Mouse (Mus musculus): Measurements from ENCODE around the gene A930033H14Rik. TPM values are rescaled to one million over a fixed set of nuclear protein-coding genes. Genes with fewer than 3 reads are reported as not detected.

The A930033H14Rik gene
- polyA plus RNA-seq, 1 experiment from 2014 or later = 1.9 TPM

DNA sequence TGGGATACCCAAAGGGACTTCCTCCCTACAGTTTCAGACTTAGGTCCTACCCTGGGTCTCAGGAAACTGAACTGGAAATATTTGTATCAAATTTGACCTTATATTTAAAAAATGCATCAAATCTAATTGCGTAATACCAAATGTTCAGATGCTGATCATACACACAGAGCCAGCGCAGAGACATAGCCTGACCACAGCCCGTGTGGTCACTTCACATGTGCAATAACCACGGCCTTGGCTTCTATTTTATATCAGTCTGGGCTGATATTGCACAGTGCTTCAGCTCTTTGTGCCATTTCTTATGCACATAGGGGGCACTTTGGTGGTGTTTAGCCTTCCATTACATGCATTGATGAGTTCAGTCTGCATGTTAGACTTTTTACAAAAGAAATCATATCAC lies 10.3 kb upstream of the A930033H14Rik start:
- H3K4me2 ChIP-seq (ENCODE audit: low read depth, low read length) = no peak overlapping the region
- no peaks in the 10 kb centered on the region for H3K9me3 ChIP-seq (replicated peaks; ENCODE audit: control insufficient read depth, low read length)
- DNase-seq (ENCODE audit: low spot score) = no peak
- no peaks in the 10 kb centered on the region for H3K27me3 ChIP-seq (ENCODE audit: control insufficient read depth, insufficient read depth, low read length)
- ATAC-seq (replicated peaks; ENCODE audit: insufficient number of reproducible peaks, low FRiP score, low TSS enrichment, low read depth) = no peak
- H3K9ac ChIP-seq (replicated peaks; ENCODE audit: low read length) = no peak overlapping the region
- H3K4me3 ChIP-seq (ENCODE audit: low read depth, low read length) = no peak overlapping the region
- no peak overlapping the region for H3K27ac ChIP-seq (replicated peaks; ENCODE audit: low read depth, low read length)
- no peaks in the 10 kb centered on the region for H3K4me1 ChIP-seq (ENCODE audit: control insufficient read depth, insufficient read depth, low read length)
- no peaks in the 10 kb centered on the region; the same call in none of the 2 replicates for H3K36me3 ChIP-seq (replicated peaks; ENCODE audit: control insufficient read depth, insufficient read depth, low read depth, low read length)
- 96% methylated on average over 4 of the region's 4 CpGs for WGBS

DNA sequence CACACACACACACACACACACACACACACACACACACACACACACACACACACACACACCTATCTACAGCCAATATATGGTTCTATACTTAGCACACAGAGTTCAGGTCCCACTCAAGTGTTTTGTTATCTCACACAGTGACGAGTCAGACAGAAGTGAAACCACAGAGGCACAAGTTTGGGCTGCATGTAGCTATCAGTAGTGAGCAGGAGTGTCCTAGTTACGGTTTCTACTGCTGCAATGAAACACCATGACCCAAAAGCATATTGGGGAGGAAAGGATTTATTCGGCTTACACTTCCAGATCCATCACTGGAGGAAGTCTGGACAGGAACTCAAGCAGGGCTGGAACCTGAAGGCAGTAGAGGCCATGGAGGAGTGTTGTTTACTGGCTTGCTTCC lies 9.1 kb upstream of the A930033H14Rik start:
- Histone ChIP-seq H3K4me2 (ENCODE audit: low read depth, low read length) (no peak overlapping the region), H3K36me3 (replicated peaks; ENCODE audit: control insufficient read depth, insufficient read depth, low read depth, low read length) (no peaks in the 10 kb centered on the region; the same call in none of the 2 replicates), H3K4me1 (ENCODE audit: control insufficient read depth, insufficient read depth, low read length) (no peaks in the 10 kb centered on the region), H3K27me3 (ENCODE audit: control insufficient read depth, insufficient read depth, low read length) (no peaks in the 10 kb centered on the region), H3K27ac (replicated peaks; ENCODE audit: low read depth, low read length) (no peak overlapping the region), H3K9me3 (replicated peaks; ENCODE audit: control insufficient read depth, low read length) (no peaks in the 10 kb centered on the region), H3K4me3 (ENCODE audit: low read depth, low read length) (no peak overlapping the region), H3K9ac (replicated peaks; ENCODE audit: low read length) (no peak overlapping the region)
- 90% methylated on average over 3 of the region's 3 CpGs for WGBS
- no peak for DNase-seq (ENCODE audit: low spot score)
- ATAC-seq (replicated peaks; ENCODE audit: insufficient number of reproducible peaks, low FRiP score, low TSS enrichment, low read depth) = no peak

DNA sequence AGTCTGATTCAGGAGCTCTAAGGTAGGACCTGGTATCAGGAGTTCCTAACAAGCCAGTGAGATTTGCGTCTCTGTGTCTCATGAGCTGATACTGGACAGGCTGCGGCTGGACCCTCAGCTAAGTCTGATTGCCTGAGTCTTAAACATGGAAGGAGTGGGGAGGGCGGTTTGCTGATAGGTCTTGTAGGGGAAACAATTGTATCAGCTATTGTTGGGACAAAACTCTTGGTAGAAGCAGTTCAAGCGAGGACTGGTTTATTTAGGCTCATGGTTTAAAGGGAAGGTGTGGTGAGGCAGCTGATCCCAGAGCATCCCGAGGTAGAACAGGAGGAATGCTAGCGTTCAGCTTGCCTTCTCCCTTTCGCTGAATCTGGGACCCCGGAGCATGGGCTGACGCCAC lies 8.2 kb upstream of the A930033H14Rik start:
- no peak for DNase-seq (ENCODE audit: low spot score)
- Histone ChIP-seq H3K4me2 (ENCODE audit: low read depth, low read length) (no peak overlapping the region), H3K9me3 (replicated peaks; ENCODE audit: control insufficient read depth, low read length) (no peaks in the 10 kb centered on the region), H3K4me1 (ENCODE audit: control insufficient read depth, insufficient read depth, low read length) (no peaks in the 10 kb centered on the region), H3K9ac (replicated peaks; ENCODE audit: low read length) (no peak overlapping the region), H3K4me3 (ENCODE audit: low read depth, low read length) (no peak overlapping the region), H3K36me3 (replicated peaks; ENCODE audit: control insufficient read depth, insufficient read depth, low read depth, low read length) (no peaks in the 10 kb centered on the region; the same call in none of the 2 replicates), H3K27ac (replicated peaks; ENCODE audit: low read depth, low read length) (no peak overlapping the region), H3K27me3 (ENCODE audit: control insufficient read depth, insufficient read depth, low read length) (no peaks in the 10 kb centered on the region)
- no peak for ATAC-seq (replicated peaks; ENCODE audit: insufficient number of reproducible peaks, low FRiP score, low TSS enrichment, low read depth)
- 96% methylated on average over 9 of the region's 9 CpGs for WGBS

DNA sequence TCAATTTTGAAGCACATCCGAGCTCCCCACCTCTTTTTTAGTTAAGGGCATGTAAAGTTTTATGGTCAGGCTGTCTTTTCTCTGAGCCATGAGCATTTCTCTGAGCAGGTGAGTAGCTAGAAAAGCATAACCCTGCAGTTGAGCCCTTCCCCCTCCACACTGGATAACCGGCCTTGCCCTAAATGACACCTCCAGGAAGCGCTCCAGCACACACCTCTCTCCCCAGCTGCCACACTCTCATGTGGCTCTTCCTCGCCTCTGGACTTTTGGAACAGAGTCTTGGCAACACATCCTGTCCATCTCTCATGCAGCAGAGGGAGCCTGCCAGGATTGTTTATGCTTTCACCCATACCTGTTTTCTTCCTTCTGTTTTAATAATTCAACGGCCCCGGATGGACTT lies 7.4 kb upstream of the A930033H14Rik start:
- 82% methylated on average over 6 of the region's 6 CpGs for WGBS
- no peaks in the 10 kb centered on the region; the same call in none of the 2 replicates for H3K36me3 ChIP-seq (replicated peaks; ENCODE audit: control insufficient read depth, insufficient read depth, low read depth, low read length)

DNA sequence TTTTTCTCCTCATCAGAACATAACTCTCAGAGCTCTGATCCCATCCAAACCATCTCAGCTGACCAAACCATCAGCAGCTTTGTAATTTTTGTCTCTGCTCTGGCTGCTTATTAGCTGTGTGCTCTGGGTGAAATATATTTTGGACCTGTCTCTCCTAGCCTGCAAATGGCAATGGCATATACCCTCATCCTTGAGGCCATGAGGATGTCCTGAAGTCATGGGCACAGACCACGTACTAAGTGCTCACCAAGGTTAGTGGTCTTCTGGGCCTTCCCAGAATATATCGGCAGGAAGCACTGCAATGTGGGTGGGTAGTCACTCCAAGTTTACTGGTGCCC lies 6.4 kb upstream of the A930033H14Rik start:
- ATAC-seq (replicated peaks; ENCODE audit: insufficient number of reproducible peaks, low FRiP score, low TSS enrichment, low read depth) = no peak
- H3K4me1 ChIP-seq (ENCODE audit: control insufficient read depth, insufficient read depth, low read length) = no peaks in the 10 kb centered on the region
- H3K4me3 ChIP-seq (ENCODE audit: low read depth, low read length) = no peak overlapping the region
- no peak overlapping the region for H3K27ac ChIP-seq (replicated peaks; ENCODE audit: low read depth, low read length)
- 93% methylated on average over 2 of the region's 2 CpGs for WGBS
- no peak overlapping the region for H3K9ac ChIP-seq (replicated peaks; ENCODE audit: low read length)
- no peak for DNase-seq (ENCODE audit: low spot score)
- no peak overlapping the region for H3K4me2 ChIP-seq (ENCODE audit: low read depth, low read length)
- H3K36me3 ChIP-seq (replicated peaks; ENCODE audit: control insufficient read depth, insufficient read depth, low read depth, low read length) = no peaks in the 10 kb centered on the region; the same call in 1 of the 2 replicates
- H3K9me3 ChIP-seq (replicated peaks; ENCODE audit: control insufficient read depth, low read length) = no peaks in the 10 kb centered on the region
- no peaks in the 10 kb centered on the region for H3K27me3 ChIP-seq (ENCODE audit: control insufficient read depth, insufficient read depth, low read length)

More for the DNA sequence above, 7.4 kb upstream of the A930033H14Rik start:
- Histone ChIP-seq H3K4me3 (ENCODE audit: low read depth, low read length) (no peak overlapping the region), H3K4me2 (ENCODE audit: low read depth, low read length) (no peak overlapping the region), H3K27me3 (ENCODE audit: control insufficient read depth, insufficient read depth, low read length) (no peaks in the 10 kb centered on the region), H3K9ac (replicated peaks; ENCODE audit: low read length) (no peak overlapping the region), H3K27ac (replicated peaks; ENCODE audit: low read depth, low read length) (no peak overlapping the region), H3K9me3 (replicated peaks; ENCODE audit: control insufficient read depth, low read length) (no peaks in the 10 kb centered on the region), H3K4me1 (ENCODE audit: control insufficient read depth, insufficient read depth, low read length) (no peaks in the 10 kb centered on the region)
- ATAC-seq (replicated peaks; ENCODE audit: insufficient number of reproducible peaks, low FRiP score, low TSS enrichment, low read depth) (no peak), DNase-seq (ENCODE audit: low spot score) (no peak)

DNA sequence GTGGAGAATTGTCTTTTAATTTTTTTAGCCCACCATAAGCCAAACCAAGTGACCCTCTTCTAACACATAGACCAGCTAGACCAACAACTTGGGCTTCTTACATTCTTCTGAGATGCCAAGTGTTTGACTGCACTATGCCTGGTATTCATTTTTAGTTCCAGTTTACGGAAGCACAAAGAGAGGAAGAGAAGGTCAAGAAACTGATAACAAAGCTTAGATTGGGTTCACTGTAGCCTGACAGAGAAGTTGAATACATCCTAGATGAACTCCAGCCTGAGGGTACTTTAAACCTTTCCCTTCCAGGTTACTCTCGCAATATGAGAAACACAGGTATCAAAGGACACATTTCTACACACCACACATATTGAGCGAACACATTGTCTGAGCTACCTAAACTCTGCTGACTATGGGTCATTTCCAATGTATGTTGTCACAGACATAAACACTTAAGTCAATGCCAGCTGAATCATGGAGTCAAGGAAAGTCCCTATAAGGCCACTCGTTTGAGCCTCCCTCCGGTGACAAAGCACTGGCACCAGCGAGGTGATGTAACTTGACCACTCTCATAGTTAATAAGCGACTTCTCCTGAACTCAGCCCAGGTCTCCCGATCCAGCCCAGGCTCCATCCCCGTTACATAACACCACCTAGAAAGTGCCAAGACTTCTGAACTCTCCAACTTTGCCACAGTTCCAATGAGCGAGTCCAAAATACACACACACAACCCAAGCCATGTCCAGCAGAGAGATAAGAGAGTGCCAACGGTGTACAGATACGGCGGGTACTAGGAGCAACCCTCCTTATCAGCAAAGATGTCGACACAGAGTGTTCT lies 5.8 kb upstream of the A930033H14Rik start:
- no peak overlapping the region for H3K4me2 ChIP-seq (ENCODE audit: low read depth, low read length)
- no peaks in the 10 kb centered on the region for H3K27me3 ChIP-seq (ENCODE audit: control insufficient read depth, insufficient read depth, low read length)
- H3K36me3 ChIP-seq (replicated peaks; ENCODE audit: control insufficient read depth, insufficient read depth, low read depth, low read length) = no peaks in the 10 kb centered on the region; the same call in 1 of the 2 replicates
- WGBS = 91% methylated on average over 14 of the region's 14 CpGs
- no peak overlapping the region for H3K9ac ChIP-seq (replicated peaks; ENCODE audit: low read length)
- DNase-seq (ENCODE audit: low spot score) = no peak
- no peak overlapping the region for H3K4me3 ChIP-seq (ENCODE audit: low read depth, low read length)
- no peak for ATAC-seq (replicated peaks; ENCODE audit: insufficient number of reproducible peaks, low FRiP score, low TSS enrichment, low read depth)
- no peaks in the 10 kb centered on the region for H3K9me3 ChIP-seq (replicated peaks; ENCODE audit: control insufficient read depth, low read length)
- H3K4me1 ChIP-seq (ENCODE audit: control insufficient read depth, insufficient read depth, low read length) = no peaks in the 10 kb centered on the region
- no peak overlapping the region for H3K27ac ChIP-seq (replicated peaks; ENCODE audit: low read depth, low read length)

DNA sequence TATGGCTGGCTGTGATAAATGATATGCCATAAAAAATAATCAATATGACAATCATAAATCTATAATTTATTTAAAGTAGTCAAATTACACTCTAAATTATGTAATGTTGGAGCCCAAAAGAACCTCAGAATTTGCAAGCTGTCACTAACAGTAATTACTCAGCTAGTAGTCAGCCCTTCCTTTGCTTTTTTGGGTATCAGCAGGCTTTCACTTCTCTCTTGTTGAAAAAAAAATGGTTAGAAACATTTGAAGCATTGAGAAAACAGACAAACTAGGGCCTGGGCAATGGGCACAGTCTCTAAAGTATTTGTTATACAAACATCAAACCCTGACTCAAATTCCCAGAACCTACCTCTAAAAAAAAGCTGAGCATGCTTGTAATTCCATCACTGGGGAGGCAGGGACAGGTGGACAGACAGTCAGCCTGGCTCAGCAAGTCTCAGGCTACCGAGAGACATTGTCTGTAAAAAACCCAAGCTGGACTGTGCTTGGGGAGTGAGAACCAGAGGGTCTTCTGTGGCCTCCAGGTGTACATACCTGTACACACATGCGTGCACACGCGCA lies 4.3 kb upstream of the A930033H14Rik start:
- WGBS = 86% methylated on average over 4 of the region's 4 CpGs
- Histone ChIP-seq H3K27ac (replicated peaks; ENCODE audit: low read depth, low read length) (no peak overlapping the region), H3K9ac (replicated peaks; ENCODE audit: low read length) (no peak overlapping the region), H3K9me3 (replicated peaks; ENCODE audit: control insufficient read depth, low read length) (no peaks in the 10 kb centered on the region), H3K4me2 (ENCODE audit: low read depth, low read length) (no peak overlapping the region), H3K4me1 (ENCODE audit: control insufficient read depth, insufficient read depth, low read length) (no peaks in the 10 kb centered on the region), H3K27me3 (ENCODE audit: control insufficient read depth, insufficient read depth, low read length) (no peaks in the 10 kb centered on the region), H3K4me3 (ENCODE audit: low read depth, low read length) (no peak overlapping the region), H3K36me3 (replicated peaks; ENCODE audit: control insufficient read depth, insufficient read depth, low read depth, low read length) (no peaks in the 10 kb centered on the region; the same call in 1 of the 2 replicates)
- DNase-seq (ENCODE audit: low spot score) (no peak), ATAC-seq (replicated peaks; ENCODE audit: insufficient number of reproducible peaks, low FRiP score, low TSS enrichment, low read depth) (no peak)

DNA sequence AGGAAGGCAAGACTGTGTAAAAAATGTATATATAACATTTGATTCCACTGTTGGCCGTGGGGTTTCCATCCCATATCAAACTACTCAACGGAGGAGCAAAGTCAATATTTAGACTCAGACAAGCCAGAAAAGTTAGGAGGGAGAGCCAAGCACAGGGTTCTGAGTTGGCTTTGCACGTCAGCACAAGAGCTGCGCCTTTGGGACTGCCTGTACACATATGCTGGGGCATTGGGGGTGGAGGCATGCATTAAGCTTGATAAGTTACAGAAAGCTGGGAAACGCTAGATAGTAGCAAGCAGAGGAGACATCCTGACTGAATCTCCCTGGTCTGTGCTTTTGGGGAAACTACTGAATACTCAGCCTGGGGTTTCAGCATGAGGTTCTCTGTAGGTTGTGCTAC lies 1.1 kb upstream of the A930033H14Rik start:
- H3K27ac ChIP-seq (replicated peaks; ENCODE audit: low read depth, low read length) = no peak overlapping the region
- H3K4me3 ChIP-seq (ENCODE audit: low read depth, low read length) = peak overlapping the region; percentile 82
- no peaks in the 10 kb centered on the region for H3K9me3 ChIP-seq (replicated peaks; ENCODE audit: control insufficient read depth, low read length)
- no peaks in the 10 kb centered on the region for H3K4me1 ChIP-seq (ENCODE audit: control insufficient read depth, insufficient read depth, low read length)
- DNase-seq (ENCODE audit: low spot score) = peak; percentile 17
- H3K9ac ChIP-seq (replicated peaks; ENCODE audit: low read length) = peak overlapping the region; percentile 96
- no peak for ATAC-seq (replicated peaks; ENCODE audit: insufficient number of reproducible peaks, low FRiP score, low TSS enrichment, low read depth)
- peak overlapping the region; percentile 91 for H3K4me2 ChIP-seq (ENCODE audit: low read depth, low read length)
- H3K27me3 ChIP-seq (ENCODE audit: control insufficient read depth, insufficient read depth, low read length) = no peaks in the 10 kb centered on the region
- H3K36me3 ChIP-seq (replicated peaks; ENCODE audit: control insufficient read depth, insufficient read depth, low read depth, low read length) = no peaks in the 10 kb centered on the region
- 45% methylated on average over 5 of the region's 5 CpGs for WGBS

Measured in embryonic facial prominence, embryonic 11.5 days (tissue).